Mouse (Mus musculus): Measurements from ENCODE around the gene Rtn1. TPM values are rescaled to one million over a fixed set of nuclear protein-coding genes. Genes with fewer than 3 reads are reported as not detected.

The Rtn1 gene
- total RNA-seq, 2 experiments from 2014 or later, result 1,333 to 1,442 TPM

GRCm38 (mm10) chr12:72332488-72333013 is 76.3 kb downstream of the Rtn1 start:
- Histone ChIP-seq H3K4me3 (no peak overlapping the region), H3K27ac (peak overlapping the region; percentile 2; the same call in 1 of the 2 replicates)
- no peak for DNase-seq (ENCODE audit: low spot score in 2 of 2)
- no peak for TF ChIP-seq CTCF (conservative IDR thresholded peaks at IDR 0.05)

- no peak for TF ChIP-seq CTCF (conservative IDR thresholded peaks at IDR 0.05)
- DNase-seq (ENCODE audit: low spot score in 2 of 2), result no peak
- H3K27ac ChIP-seq, result peak overlapping the region; percentile 2; the same call in 1 of the 2 replicates
- H3K4me3 ChIP-seq, result no peak overlapping the region
Observed at GRCm38 (mm10) chr12:72331912-72332487, 76.9 kb downstream of the Rtn1 start.

- H3K27ac ChIP-seq, result no peak overlapping the region
- no peak for TF ChIP-seq CTCF (conservative IDR thresholded peaks at IDR 0.05)
- no peak overlapping the region for H3K4me3 ChIP-seq
- no peak for DNase-seq (ENCODE audit: low spot score in 2 of 2)
Observed at GRCm38 (mm10) chr12:72326087-72326486, 82.8 kb downstream of the Rtn1 start.

GRCm38 (mm10) chr12:72325025-72325424 is 83.8 kb downstream of the Rtn1 start:
- H3K27ac ChIP-seq, result no peak overlapping the region
- no peak for TF ChIP-seq CTCF (conservative IDR thresholded peaks at IDR 0.05)
- no peak overlapping the region for H3K4me3 ChIP-seq
- DNase-seq (ENCODE audit: low spot score in 2 of 2), result no peak

GRCm38 (mm10) chr12:72324210-72324871 is 84.5 kb downstream of the Rtn1 start:
- no peak for TF ChIP-seq CTCF (conservative IDR thresholded peaks at IDR 0.05)
- H3K4me3 ChIP-seq, result no peak overlapping the region
- H3K27ac ChIP-seq, result no peak overlapping the region
- no peak for DNase-seq (ENCODE audit: low spot score in 2 of 2)

GRCm38 (mm10) chr12:72323778-72324177 is 85.1 kb downstream of the Rtn1 start:
- H3K27ac ChIP-seq, result no peak overlapping the region
- no peak for DNase-seq (ENCODE audit: low spot score in 2 of 2)
- no peak overlapping the region for H3K4me3 ChIP-seq
- TF ChIP-seq CTCF (conservative IDR thresholded peaks at IDR 0.05), result no peak

- TF ChIP-seq CTCF (conservative IDR thresholded peaks at IDR 0.05), result no peak
- Histone ChIP-seq H3K4me3 (no peak overlapping the region), H3K27ac (no peak overlapping the region)
- DNase-seq (ENCODE audit: low spot score in 2 of 2), result no peak
Observed at GRCm38 (mm10) chr12:72315732-72316465, 93.0 kb downstream of the Rtn1 start.

- DNase-seq (ENCODE audit: low spot score in 2 of 2), result no peak
- Histone ChIP-seq H3K27ac (no peak overlapping the region), H3K4me3 (no peak overlapping the region)
- no peak for TF ChIP-seq CTCF (conservative IDR thresholded peaks at IDR 0.05)
Observed at GRCm38 (mm10) chr12:72310818-72311217, 98.0 kb downstream of the Rtn1 start.

- Histone ChIP-seq H3K4me3 (no peak overlapping the region), H3K27ac (no peak overlapping the region)
- no peak for TF ChIP-seq CTCF (conservative IDR thresholded peaks at IDR 0.05)
- no peak for DNase-seq (ENCODE audit: low spot score in 2 of 2)
Observed at GRCm38 (mm10) chr12:72308506-72308905, 100.3 kb downstream of the Rtn1 start.

GRCm38 (mm10) chr12:72306281-72306680 is 102.6 kb downstream of the Rtn1 start:
- TF ChIP-seq CTCF (conservative IDR thresholded peaks at IDR 0.05), result no peak
- Histone ChIP-seq H3K4me3 (no peak overlapping the region), H3K27ac (no peak overlapping the region)
- no peak for DNase-seq (ENCODE audit: low spot score in 2 of 2)

- no peak for DNase-seq (ENCODE audit: low spot score in 2 of 2)
- no peak for TF ChIP-seq CTCF (conservative IDR thresholded peaks at IDR 0.05)
- peak overlapping the region; percentile 8; the same call in 1 of the 2 replicates for H3K4me3 ChIP-seq
- peak overlapping the region; percentile 69; the same call in 1 of the 2 replicates for H3K27ac ChIP-seq
Observed at GRCm38 (mm10) chr12:72305421-72305820, 103.4 kb downstream of the Rtn1 start.

GRCm38 (mm10) chr12:72304985-72305384 is 103.9 kb downstream of the Rtn1 start:
- peak in 1 of 2 experiments; percentile 29 for DNase-seq (ENCODE audit: low spot score in 2 of 2)
- Histone ChIP-seq H3K27ac (peak overlapping the region; percentile 69), H3K4me3 (peak overlapping the region; percentile 8; the same call in 1 of the 2 replicates)
- TF ChIP-seq CTCF (conservative IDR thresholded peaks at IDR 0.05), result no peak

- no peak for TF ChIP-seq CTCF (conservative IDR thresholded peaks at IDR 0.05)
- H3K27ac ChIP-seq, result peak overlapping the region; percentile 69
- peak; percentile 42 to 46 for DNase-seq (ENCODE audit: low spot score in 2 of 2)
- H3K4me3 ChIP-seq, result no peak overlapping the region
Observed at GRCm38 (mm10) chr12:72304347-72304688, 104.5 kb downstream of the Rtn1 start.

All from layer of hippocampus, adult 2 months (tissue).